Mouse (Mus musculus) stomach, embryonic 14.5 days (tissue): ENCODE results near the gene Nkapd1. TPM values are rescaled to one million over a fixed set of nuclear protein-coding genes. Genes with fewer than 3 reads are reported as not detected.

Experiments used
- ATAC-seq: fragments of 200-750 bp; cut with Nextera tagmentation; 2 replicates; pipeline ENCODE4 v1.8.0; 2017; ENCODE audit warnings: low read depth, moderate TSS enrichment; ENCODE audit not compliant: insufficient number of reproducible peaks, insufficient read depth, low FRiP score
- H3K27ac ChIP-seq: fragments of 300-500 bp; sonication (generic); 2 replicates; pipeline ENCODE4 v1.5.1; 2014; ENCODE audit warnings: mild to moderate bottlenecking, low read length, moderate library complexity, mixed read lengths
- H3K27me3 ChIP-seq: fragments of 300-500 bp; sonication (generic); 2 replicates; pipeline ENCODE4 v1.6.1; 2014; ENCODE audit warnings: low read length, control low read depth, mixed read lengths; ENCODE audit not compliant: control insufficient read depth, insufficient read depth
- H3K36me3 ChIP-seq: fragments of 300-500 bp; sonication (generic); 2 replicates; pipeline ENCODE4 v1.6.1; 2014; ENCODE audit warnings: mild to moderate bottlenecking, control low read depth, low read length, moderate library complexity, mixed read lengths; ENCODE audit not compliant: control insufficient read depth, insufficient read depth
- H3K4me1 ChIP-seq: fragments of 300-500 bp; sonication (generic); 2 replicates; pipeline ENCODE4 v1.6.1; 2014; ENCODE audit warnings: low read length, control low read depth, mixed read lengths; ENCODE audit not compliant: control insufficient read depth, insufficient read depth
- H3K4me2 ChIP-seq: fragments of 300-500 bp; sonication (generic); replicated peaks from 2 replicates; pipeline ENCODE4 v1.6.1; 2014; ENCODE audit warnings: low read depth, low read length, control low read depth
- H3K4me3 ChIP-seq: fragments of 300-500 bp; sonication (generic); 2 replicates; pipeline ENCODE4 v1.5.1; 2014; ENCODE audit warnings: low read depth, low read length, control low read depth
- H3K9ac ChIP-seq: fragments of 300-500 bp; sonication (generic); replicated peaks from 2 replicates; pipeline ENCODE4 v1.6.1; 2014; ENCODE audit warnings: low read depth, mild to moderate bottlenecking, control low read depth, low read length, moderate library complexity, mixed read lengths
- H3K9me3 ChIP-seq: fragments of 300-500 bp; sonication (generic); 2 replicates; pipeline ENCODE4 v1.6.1; 2016; ENCODE audit warnings: low read depth, low read length, control low read depth; ENCODE audit not compliant: control insufficient read depth
- WGBS: fragments of 180-500 bp; shearing (Covaris S2); extraction: QIAGEN DNeasy Blood & Tissue Kit; methylation state at CpG from one replicate; pipeline ENCODE4 v1.1.7; 2014; 5-methylcytosine and 5-hydroxymethylcytosine counted together
- polyA plus RNA-seq: library from polyadenylated mRNA; unstranded; fragments of >200 nt; fragmentation: Nextera tagmentation; extraction: Ambion mirVana; gene quantifications from 2 replicates; pipeline ENCODE4 v1.2.1, GENCODE M21; 2014

The Nkapd1 gene
- polyA plus RNA-seq, 1 experiment from 2014 or later: 26.2 TPM

DNA sequence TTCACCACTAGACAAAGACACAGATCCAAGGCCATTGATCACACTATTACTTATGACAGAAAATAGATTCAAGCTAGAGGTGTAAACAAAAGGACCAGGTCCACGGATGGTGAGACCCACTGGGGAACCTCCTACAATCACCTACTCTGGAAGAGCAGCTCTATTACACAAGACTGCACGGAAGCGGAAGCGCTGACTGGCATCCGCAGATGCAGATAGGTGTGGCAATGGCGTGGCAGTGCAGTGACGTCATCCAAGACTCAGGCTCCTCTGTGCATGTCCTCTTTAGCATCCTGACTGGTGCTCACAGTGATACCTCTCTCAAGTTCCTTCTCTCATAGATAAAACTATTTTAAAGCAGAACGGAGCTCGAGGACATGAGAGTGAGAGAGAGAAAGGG, 24.3 kb downstream of the Nkapd1 start:
- H3K27me3 ChIP-seq: no peaks in the 10 kb centered on the region
- H3K27ac ChIP-seq: no peak overlapping the region
- no peak overlapping the region for H3K4me3 ChIP-seq
- peaks cover 26% of the 10 kb centered on the region for H3K36me3 ChIP-seq
- no peaks in the 10 kb centered on the region for H3K9me3 ChIP-seq
- no peak overlapping the region for H3K9ac ChIP-seq
- H3K4me1 ChIP-seq: no peaks in the 10 kb centered on the region
- H3K4me2 ChIP-seq: no peak overlapping the region
- 90% methylated on average over 9 of the region's 9 CpGs for WGBS
- ATAC-seq: no peak

DNA sequence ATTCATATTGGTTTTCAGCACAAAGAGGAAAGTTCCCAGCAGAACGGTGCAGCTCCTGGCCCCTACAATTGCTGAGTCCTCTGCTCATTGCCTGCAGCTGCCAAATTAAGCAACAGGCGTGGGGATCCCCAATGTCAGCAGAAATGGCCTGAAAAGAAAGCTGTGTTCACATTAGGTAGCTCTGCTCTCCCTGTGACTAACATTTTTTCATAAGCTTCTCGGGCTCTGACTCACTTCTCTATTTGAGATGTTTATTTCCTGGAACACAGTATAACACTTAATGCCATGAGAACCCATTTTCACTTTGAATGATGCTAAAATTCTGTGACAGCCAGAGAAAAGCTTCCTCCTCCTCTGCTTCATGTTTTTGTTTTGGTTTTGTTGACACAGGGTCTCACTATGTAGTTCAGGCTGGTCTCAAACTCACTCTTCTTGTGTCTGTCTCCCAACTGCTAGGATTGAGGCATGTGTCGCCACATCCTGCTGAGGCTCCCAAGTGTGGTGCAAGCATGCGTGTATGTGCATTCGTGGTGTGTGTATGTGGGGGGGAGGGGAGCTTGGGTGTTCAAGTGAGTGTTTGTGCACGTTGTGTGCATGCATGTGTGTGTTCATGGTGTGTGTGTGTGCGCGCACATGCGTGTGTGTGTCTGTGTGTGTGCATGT, 26.3 kb downstream of the Nkapd1 start:
- Histone ChIP-seq H3K9ac (no peak overlapping the region), H3K36me3 (peaks cover 9% of the 10 kb centered on the region; the same call in 1 of the 2 replicates), H3K27me3 (no peaks in the 10 kb centered on the region), H3K4me2 (no peak overlapping the region), H3K4me3 (no peak overlapping the region), H3K9me3 (no peaks in the 10 kb centered on the region), H3K4me1 (no peaks in the 10 kb centered on the region), H3K27ac (no peak overlapping the region)
- ATAC-seq: no peak
- 76% methylated on average over 10 of the region's 10 CpGs for WGBS

DNA sequence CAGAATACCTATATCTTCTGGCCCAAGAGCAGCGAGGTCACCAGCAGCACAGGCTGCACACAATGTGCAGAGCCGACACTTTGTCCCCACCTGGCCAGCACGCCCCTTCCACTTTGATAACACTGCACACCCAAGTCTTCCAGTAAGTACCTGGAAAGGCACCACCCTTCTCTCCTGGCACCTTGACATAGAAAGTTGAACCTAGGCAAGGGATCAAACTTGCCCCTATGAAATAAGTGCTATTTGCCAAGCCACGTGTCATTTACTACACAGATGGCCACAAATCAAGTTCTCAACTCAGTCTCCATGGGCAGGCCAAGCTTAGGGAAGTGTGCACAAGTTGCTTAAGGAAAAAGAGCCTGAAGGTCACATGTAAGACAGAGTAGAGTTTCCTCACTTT, 30.3 kb downstream of the Nkapd1 start:
- Histone ChIP-seq H3K9ac (no peak overlapping the region), H3K9me3 (no peaks in the 10 kb centered on the region), H3K4me1 (no peaks in the 10 kb centered on the region), H3K4me3 (no peak overlapping the region), H3K27ac (no peak overlapping the region), H3K27me3 (no peaks in the 10 kb centered on the region), H3K36me3 (no peaks in the 10 kb centered on the region), H3K4me2 (no peak overlapping the region)
- WGBS: 58% methylated on average over 4 of the region's 4 CpGs
- peak; percentile 65; the same call in 1 of the 2 replicates for ATAC-seq

DNA sequence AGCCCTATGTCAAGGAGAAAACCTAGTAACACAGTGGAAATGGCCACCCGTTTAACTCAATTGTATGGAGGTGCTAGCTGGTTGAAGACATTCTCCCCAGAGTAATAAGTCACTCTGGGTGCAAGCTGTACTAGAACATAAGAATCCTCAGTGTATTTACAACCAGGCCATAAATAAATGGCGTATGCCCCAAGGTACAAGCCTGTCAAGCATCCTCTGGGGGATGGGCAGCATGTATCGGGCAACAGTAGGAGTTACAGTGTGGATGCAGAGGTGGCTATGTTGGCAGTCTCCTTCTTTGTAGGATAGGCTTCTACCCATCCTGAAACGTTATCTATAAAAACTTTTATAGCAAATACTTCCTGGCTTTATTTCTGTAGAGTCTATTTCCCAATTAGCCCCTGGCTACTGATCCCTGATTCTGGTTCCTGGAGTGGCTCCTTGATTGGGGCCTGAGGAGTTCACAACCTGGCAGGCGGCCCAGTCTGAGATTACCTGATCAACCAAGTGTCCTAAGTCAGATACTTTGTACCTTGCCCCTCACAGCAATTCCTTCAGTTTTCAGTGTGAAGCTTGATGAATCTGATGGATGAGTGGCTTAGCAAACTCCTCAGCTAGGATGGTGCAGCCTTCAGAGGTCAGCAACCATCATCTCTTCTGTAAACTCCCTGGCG, 32.0 kb downstream of the Nkapd1 start:
- no peak overlapping the region for H3K9ac ChIP-seq
- 75% methylated on average over 6 of the region's 6 CpGs for WGBS
- no peaks in the 10 kb centered on the region for H3K36me3 ChIP-seq
- H3K9me3 ChIP-seq: no peaks in the 10 kb centered on the region
- no peak for ATAC-seq
- H3K27me3 ChIP-seq: no peaks in the 10 kb centered on the region
- H3K27ac ChIP-seq: no peak overlapping the region
- no peaks in the 10 kb centered on the region for H3K4me1 ChIP-seq
- H3K4me2 ChIP-seq: no peak overlapping the region
- no peak overlapping the region for H3K4me3 ChIP-seq

DNA sequence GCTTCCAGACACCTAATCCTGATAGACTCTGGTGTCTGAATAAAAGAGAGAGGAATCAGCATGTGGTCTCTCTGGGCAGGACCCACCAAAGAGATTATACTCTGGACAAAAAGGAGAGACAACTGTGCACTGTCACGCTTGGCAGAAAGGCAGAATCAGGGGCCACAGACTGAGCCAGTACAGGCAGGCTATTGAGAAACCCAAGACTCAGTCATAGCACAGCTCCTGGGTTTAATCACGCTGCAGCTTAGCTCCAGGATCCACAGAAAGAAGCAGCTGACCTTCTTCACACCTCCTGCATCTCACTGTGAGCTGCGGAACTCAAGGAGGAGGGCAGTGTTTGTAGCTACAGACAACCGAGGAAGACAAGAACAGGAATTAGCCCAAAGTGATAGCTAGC, 36.9 kb downstream of the Nkapd1 start:
- Histone ChIP-seq H3K9ac (no peak overlapping the region), H3K4me2 (no peak overlapping the region), H3K27me3 (no peaks in the 10 kb centered on the region), H3K9me3 (no peaks in the 10 kb centered on the region), H3K36me3 (no peaks in the 10 kb centered on the region), H3K4me3 (no peak overlapping the region), H3K4me1 (no peaks in the 10 kb centered on the region), H3K27ac (no peak overlapping the region)
- 36% methylated on average over 4 of the region's 4 CpGs for WGBS
- ATAC-seq: no peak

DNA sequence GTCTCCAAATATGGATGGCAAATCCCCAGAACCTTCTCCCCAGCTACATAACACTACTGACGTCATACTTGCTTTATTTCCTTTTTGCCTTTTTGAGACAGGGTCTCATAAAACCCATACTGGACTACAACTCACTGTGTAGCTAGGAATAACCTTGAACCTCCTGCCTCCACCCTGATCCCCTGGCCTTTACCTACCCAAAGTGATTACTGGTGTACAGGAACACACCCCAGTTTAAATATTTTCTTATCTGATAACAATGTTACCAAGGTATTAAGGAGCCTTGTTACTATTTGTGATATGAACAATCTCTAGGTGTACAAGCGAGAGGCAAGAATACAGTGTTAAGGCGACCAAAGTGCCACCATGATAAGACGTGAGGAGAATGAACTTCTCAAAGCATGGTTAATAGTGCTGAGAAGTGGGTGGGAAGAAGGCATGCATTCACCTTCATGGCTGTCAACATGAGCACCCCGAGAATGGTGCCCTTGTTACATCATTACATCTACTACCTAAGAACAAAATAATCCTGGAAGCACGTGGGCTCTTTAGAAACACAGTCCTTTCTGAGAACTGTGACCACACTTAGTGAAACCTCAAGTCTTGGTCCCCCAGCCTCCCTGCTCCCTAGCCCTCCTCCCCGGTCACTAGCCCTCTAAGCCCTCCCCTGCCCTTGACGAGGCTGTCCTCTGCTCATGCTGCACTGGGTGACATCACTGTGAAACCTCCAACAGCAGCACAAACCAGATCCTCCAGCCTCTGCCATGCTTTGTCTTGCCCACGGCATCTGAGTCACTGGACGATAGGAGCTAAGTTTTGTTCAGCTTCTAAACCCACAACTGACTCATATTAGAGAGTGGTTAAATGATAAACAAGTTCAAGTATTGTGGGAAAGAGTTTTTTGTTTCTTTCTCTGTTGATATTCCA, 47.4 kb downstream of the Nkapd1 start:
- no peaks in the 10 kb centered on the region for H3K36me3 ChIP-seq
- ATAC-seq: no peak
- H3K4me1 ChIP-seq: no peaks in the 10 kb centered on the region
- no peak overlapping the region for H3K4me2 ChIP-seq
- H3K27ac ChIP-seq: no peak overlapping the region
- H3K9me3 ChIP-seq: no peaks in the 10 kb centered on the region
- H3K9ac ChIP-seq: no peak overlapping the region
- H3K4me3 ChIP-seq: no peak overlapping the region
- no peaks in the 10 kb centered on the region for H3K27me3 ChIP-seq
- WGBS: 64% methylated on average over 10 of the region's 10 CpGs

DNA sequence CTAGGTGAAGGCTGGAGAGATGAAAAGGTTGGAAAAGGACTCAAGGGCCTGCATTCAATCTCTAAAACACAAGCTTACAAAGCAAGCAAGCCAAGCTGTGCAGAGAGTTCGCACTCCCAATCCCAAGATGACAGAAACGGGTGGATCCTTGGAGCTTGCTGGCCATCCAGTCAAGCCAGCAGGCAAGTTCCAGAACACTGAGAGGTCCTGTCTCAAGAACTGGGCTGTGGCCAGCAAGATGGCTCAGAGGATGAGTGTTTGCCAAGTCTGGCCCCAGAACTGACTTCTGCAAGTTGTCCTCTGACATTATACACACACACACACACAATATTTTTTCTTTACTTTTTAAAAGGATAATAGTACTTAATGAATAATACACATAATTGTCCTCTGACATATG, 49.4 kb downstream of the Nkapd1 start:
- Histone ChIP-seq H3K9me3 (no peaks in the 10 kb centered on the region), H3K9ac (no peak overlapping the region), H3K4me1 (no peaks in the 10 kb centered on the region), H3K4me2 (no peak overlapping the region), H3K27me3 (no peaks in the 10 kb centered on the region), H3K4me3 (no peak overlapping the region), H3K36me3 (no peaks in the 10 kb centered on the region), H3K27ac (no peak overlapping the region)
- WGBS: 88% methylated on average over 2 of the region's 2 CpGs
- ATAC-seq: no peak

DNA sequence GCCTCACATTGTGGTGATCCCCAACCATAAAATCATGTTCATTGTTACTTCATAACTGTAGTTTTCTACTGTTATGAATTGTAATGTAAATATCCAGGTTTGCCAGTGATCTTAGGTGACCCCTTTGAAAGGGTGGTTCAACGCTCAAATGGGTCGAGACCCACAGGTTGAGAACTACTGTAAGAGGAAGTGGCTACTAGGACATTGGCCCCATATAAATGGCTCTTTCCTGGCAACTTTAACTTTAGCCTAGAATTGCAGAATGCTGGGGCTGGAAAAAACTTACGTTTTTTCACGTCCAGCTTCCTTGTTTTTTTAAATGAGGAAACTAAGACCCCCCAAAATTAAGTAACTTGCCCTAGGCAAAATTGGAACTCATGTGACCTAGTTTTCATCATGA, 49.9 kb downstream of the Nkapd1 start:
- Histone ChIP-seq H3K4me2 (no peak overlapping the region), H3K4me1 (no peaks in the 10 kb centered on the region), H3K27me3 (no peaks in the 10 kb centered on the region), H3K27ac (no peak overlapping the region), H3K9me3 (no peaks in the 10 kb centered on the region), H3K9ac (no peak overlapping the region), H3K4me3 (no peak overlapping the region), H3K36me3 (no peaks in the 10 kb centered on the region)
- WGBS: 83% methylated on average over 4 of the region's 4 CpGs
- no peak for ATAC-seq
